21 mouse cellular contexts compared by ENCODE assay signal in genomic region chr7:51041899-51042667, GRCm38 (mm10).
DNase-seq lines count a peak whose midpoint lies in the region; ATAC-seq and TF ChIP-seq lines count a peak whose summit lies in the region.
"Had no signal": no experiment of that assay in that cellular context is flagged by ENCODE, and none has a peak within 500 bp of the region (broad histone marks: within the 10 kb centered on the region; RNA-seq: fewer than 3 reads in every experiment).

No protein-coding gene starts in this region.

- H3K4me1 ChIP-seq in forebrain, embryonic 14.5 days (ENCODE audit: control insufficient read depth, insufficient read depth, low read length), result no peaks in the 10 kb centered on the region
- H3K4me1 ChIP-seq in midbrain, postnatal 0 days (ENCODE audit: insufficient read depth, low read length), result no peaks in the 10 kb centered on the region
- no peaks in the 10 kb centered on the region for H3K4me1 ChIP-seq in intestine, postnatal 0 days (replicated peaks; ENCODE audit: control insufficient read depth, insufficient read depth, low read length)
- H3K4me1 ChIP-seq: heart, embryonic 12.5 days; limb, embryonic 13.5 days; stomach, embryonic 15.5 days had no signal

- WGBS in forebrain, embryonic 14.5 days, result 62% methylated on average over 3 of the region's 3 CpGs
- WGBS in midbrain, postnatal 0 days, result 54% methylated on average over 3 of the region's 3 CpGs
- WGBS in intestine, postnatal 0 days, result 81% methylated on average over 3 of the region's 3 CpGs

- ATAC-seq in forebrain, embryonic 14.5 days, result peak; percentile 75; the same call in 1 of the 2 replicates
- ATAC-seq in midbrain, postnatal 0 days (ENCODE audit: low FRiP score), result no peak
- ATAC-seq in intestine, postnatal 0 days, result no peak

- no peaks in the 10 kb centered on the region for H3K27me3 ChIP-seq in forebrain, embryonic 14.5 days (replicated peaks; ENCODE audit: control insufficient read depth, insufficient read depth, low read length)
- no peaks in the 10 kb centered on the region for H3K27me3 ChIP-seq in midbrain, postnatal 0 days (ENCODE audit: insufficient read depth, low read length)
- H3K27me3 ChIP-seq in intestine, postnatal 0 days (replicated peaks; ENCODE audit: control insufficient read depth, insufficient read depth, low read length), result no peaks in the 10 kb centered on the region
- H3K27me3 ChIP-seq: heart, embryonic 12.5 days; limb, embryonic 13.5 days; stomach, embryonic 15.5 days had no signal

- H3K4me3 ChIP-seq in forebrain, embryonic 14.5 days (ENCODE audit: low read depth, low read length), result no peak overlapping the region
- no peak overlapping the region for H3K4me3 ChIP-seq in midbrain, postnatal 0 days (ENCODE audit: low read depth, low read length)
- no peak overlapping the region for H3K4me3 ChIP-seq in intestine, postnatal 0 days (ENCODE audit: low read depth, low read length)
- H3K4me3 ChIP-seq: heart, embryonic 12.5 days; limb, embryonic 13.5 days; stomach, embryonic 15.5 days had no signal

- intact Hi-C loops in left cerebral cortex, postnatal 4 days (cut with DNase I), result no loop called here

- no peak for TF ChIP-seq CTCF in midbrain, postnatal 0 days (IDR thresholded peaks at IDR 0.05)
- no peak for TF ChIP-seq CTCF in intestine, postnatal 0 days (IDR thresholded peaks at IDR 0.05; ENCODE audit: low read depth)

- no peak overlapping the region for H3K27ac ChIP-seq in forebrain, embryonic 14.5 days (ENCODE audit: low read depth, low read length)
- H3K27ac ChIP-seq in midbrain, postnatal 0 days (ENCODE audit: low read depth, low read length), result no peak overlapping the region
- no peak overlapping the region for H3K27ac ChIP-seq in intestine, postnatal 0 days (ENCODE audit: low read depth, low read length)
- H3K27ac ChIP-seq: limb, embryonic 13.5 days; stomach, embryonic 15.5 days had no signal

- peak; percentile 5 for DNase-seq in embryo, embryonic 11 days
- no peak for DNase-seq in embryo, embryonic 10 days (ENCODE audit: low spot score)
- DNase-seq in left cerebral cortex, postnatal 4 days, result peak; percentile 2
- no peak for DNase-seq in left cerebral cortex, adult 18-20 months (ENCODE audit: low spot score in 2 of 2)
- DNase-seq in forebrain, embryonic 14.5 days (ENCODE audit: low spot score), result peak; percentile 45
- peak; percentile 30 for DNase-seq in midbrain, postnatal 0 days (ENCODE audit: low spot score)
- no peak for DNase-seq in neural tube, embryonic 10.5 days (ENCODE audit: extremely low spot score, low spot score)
- DNase-seq: adrenal gland, postnatal 36 days; cerebellum, postnatal 36 days; gastrocnemius, postnatal 25 days; kidney, adult 8-10 months; kidney, postnatal 4 days; layer of hippocampus, postnatal 36 days; lung, adult 18-20 months; lung, postnatal 4 days; right cerebral cortex, adult 18-20 months; spleen, adult 18-20 months had no signal

- no peaks in the 10 kb centered on the region for H3K36me3 ChIP-seq in forebrain, embryonic 14.5 days (ENCODE audit: control insufficient read depth, insufficient read depth, low read length)
- H3K36me3 ChIP-seq in midbrain, postnatal 0 days (ENCODE audit: insufficient read depth, low read length), result no peaks in the 10 kb centered on the region
- no peaks in the 10 kb centered on the region for H3K36me3 ChIP-seq in intestine, postnatal 0 days (ENCODE audit: control insufficient read depth, insufficient read depth)
- H3K36me3 ChIP-seq: heart, embryonic 12.5 days; limb, embryonic 13.5 days; stomach, embryonic 15.5 days had no signal

- H3K9ac ChIP-seq in forebrain, embryonic 14.5 days (ENCODE audit: low read length), result no peak overlapping the region
- H3K9ac ChIP-seq in midbrain, postnatal 0 days (replicated peaks; ENCODE audit: low read length, poor library complexity, severe bottlenecking), result no peak overlapping the region
- no peak overlapping the region for H3K9ac ChIP-seq in intestine, postnatal 0 days (ENCODE audit: low read depth, low read length)
- H3K9ac ChIP-seq: heart, embryonic 12.5 days; limb, embryonic 13.5 days; stomach, embryonic 15.5 days had no signal

- H3K9me3 ChIP-seq in forebrain, embryonic 14.5 days (replicated peaks; ENCODE audit: control insufficient read depth, low read length), result no peaks in the 10 kb centered on the region
- H3K9me3 ChIP-seq in midbrain, postnatal 0 days (ENCODE audit: low read length), result no peaks in the 10 kb centered on the region
- no peaks in the 10 kb centered on the region for H3K9me3 ChIP-seq in intestine, postnatal 0 days (ENCODE audit: control insufficient read depth)
- H3K9me3 ChIP-seq: heart, embryonic 12.5 days; limb, embryonic 13.5 days; stomach, embryonic 15.5 days had no signal

- no peak overlapping the region for H3K4me2 ChIP-seq in forebrain, embryonic 14.5 days (ENCODE audit: low read length)
- no peak overlapping the region for H3K4me2 ChIP-seq in midbrain, postnatal 0 days (ENCODE audit: low read depth, low read length, poor library complexity, severe bottlenecking)
- H3K4me2 ChIP-seq in intestine, postnatal 0 days (replicated peaks; ENCODE audit: low read depth), result no peak overlapping the region
- H3K4me2 ChIP-seq: heart, embryonic 12.5 days; limb, embryonic 13.5 days; stomach, embryonic 15.5 days had no signal

Comparison
In these comparisons a context has a peak if more than half of its experiments do, and no peak if none do; other contexts are left out.
1. DNase-seq: peak in embryo, embryonic 11 days (single experiment), left cerebral cortex, postnatal 4 days (single experiment), forebrain, embryonic 14.5 days (single experiment) and midbrain, postnatal 0 days (single experiment); none in embryo, embryonic 10 days (single experiment), left cerebral cortex, adult 18-20 months (0 of 2) and neural tube, embryonic 10.5 days (single experiment).